Mouse (Mus musculus) heart, postnatal 0 days (tissue): ENCODE data around the gene Pla2g2e. TPM values are rescaled to one million over a fixed set of nuclear protein-coding genes. Genes with fewer than 3 reads are reported as not detected.
A peak's percentile ranks its signal among the peaks of the same experiment; 100 is the strongest.
"Not testable (repeated sequence)": the region's sequence is repeated elsewhere in the genome, so short reads cannot be mapped to it uniquely, and the experiment has no call there.

Experiments used
- ATAC-seq: fragments of 200-750 bp; cut with Nextera tagmentation; 2 replicates; pipeline ENCODE4 v1.8.0; 2017; ENCODE audit warnings: low read depth, moderate number of reproducible peaks, moderate library complexity; ENCODE audit not compliant: insufficient read depth
- DNase-seq: peaks from one replicate; pipeline ENCODE4 v3.0.0-alpha.2; 2016; ENCODE audit warnings: low spot score
- H3K27ac ChIP-seq: fragments of 300-500 bp; sonication (generic); 2 replicates; pipeline ENCODE4 v1.5.1; 2014; ENCODE audit warnings: low read depth, mild to moderate bottlenecking
- H3K27me3 ChIP-seq: fragments of 300-500 bp; sonication (generic); 2 replicates; pipeline ENCODE4 v1.6.1; 2014; ENCODE audit warnings: low read length, mixed read lengths; ENCODE audit not compliant: control insufficient read depth, insufficient read depth
- H3K36me3 ChIP-seq: fragments of 300-500 bp; sonication (generic); replicated peaks from 2 replicates; pipeline ENCODE4 v1.6.1; 2014; ENCODE audit warnings: low read length, mixed read lengths; ENCODE audit not compliant: control insufficient read depth, insufficient read depth
- H3K4me1 ChIP-seq: fragments of 300-500 bp; sonication (generic); 2 replicates; pipeline ENCODE4 v1.6.1; 2014; ENCODE audit warnings: antibody characterized with exemption; ENCODE audit not compliant: control insufficient read depth, insufficient read depth
- H3K4me2 ChIP-seq: fragments of 300-500 bp; sonication (generic); 2 replicates; pipeline ENCODE4 v1.6.1; 2014; ENCODE audit warnings: low read depth, mild to moderate bottlenecking, low read length, moderate library complexity
- H3K4me3 ChIP-seq: fragments of 300-500 bp; sonication (generic); 2 replicates; pipeline ENCODE4 v1.5.1; 2014; ENCODE audit warnings: low read depth, low read length
- H3K9ac ChIP-seq: fragments of 300-500 bp; sonication (generic); replicated peaks from 2 replicates; pipeline ENCODE4 v1.6.1; 2014; ENCODE audit warnings: low read depth, low read length, mixed read lengths
- H3K9me3 ChIP-seq: fragments of 300-500 bp; sonication (generic); replicated peaks from 2 replicates; pipeline ENCODE4 v1.6.1; 2016; ENCODE audit warnings: low read length; ENCODE audit not compliant: control insufficient read depth
- CTCF ChIP-seq: IDR thresholded peaks from 2 replicates; pipeline ENCODE4 v1.5.1; 2016; ENCODE audit warnings: antibody characterized with exemption, control low read depth, low read depth
- EP300 ChIP-seq: IDR thresholded peaks from 2 replicates; pipeline ENCODE4 v1.6.1; 2016; ENCODE audit warnings: antibody characterized with exemption, low read depth
- WGBS: fragments of 180-500 bp; shearing (Covaris S2); extraction: QIAGEN DNeasy Blood & Tissue Kit; methylation state at CpG from one replicate; pipeline ENCODE4 v1.1.7; 2014; 5-methylcytosine and 5-hydroxymethylcytosine counted together
- polyA plus RNA-seq: library from polyadenylated mRNA; unstranded; fragments of >200 nt; fragmentation: Nextera tagmentation; extraction: Ambion mirVana; gene quantifications from 2 replicates; pipeline ENCODE4 v1.2.1, GENCODE M21; 2015
- total RNA-seq: library from RNA; depleted of rRNA; stranded (reverse); fragments of >200 nt; gene quantifications from 2 replicates; pipeline ENCODE4 v1.2.3, GENCODE M21; 2014; ENCODE audit warnings: low replicate concordance

The Pla2g2e gene
- total and polyA plus RNA-seq, 2 experiments from 2014 or later = 0.30 TPM; not detected in 1

- WGBS = 51% methylated on average over 8 of the region's 8 CpGs
- no peaks in the 10 kb centered on the region for H3K4me1 ChIP-seq
- ATAC-seq (no peak), DNase-seq (no peak)
- no peak for TF ChIP-seq CTCF
- TF ChIP-seq EP300 = no peak
- H3K36me3 ChIP-seq = no peaks in the 10 kb centered on the region
- no peak overlapping the region for H3K4me3 ChIP-seq
- no peak overlapping the region for H3K4me2 ChIP-seq
- peaks cover 5% of the 10 kb centered on the region for H3K9me3 ChIP-seq
- 0 out of 2 replicates have a peak, but pooled peaks cover 5% of the 10 kb centered on the region for H3K27me3 ChIP-seq
- H3K27ac ChIP-seq = no peak overlapping the region
- no peak overlapping the region for H3K9ac ChIP-seq
Observed at GRCm38 (mm10) chr4:138868666-138869065, 9.1 kb upstream of the Pla2g2e start.

- H3K4me2 ChIP-seq = no peak within 1 kb of the TSS
- ATAC-seq (no peak), DNase-seq (no peak)
- no peak within 1 kb of the TSS for H3K4me3 ChIP-seq
- H3K4me1 ChIP-seq = no peaks in the 10 kb centered on the region
- WGBS = 78% methylated on average over 6 of the region's 6 CpGs
- H3K27ac ChIP-seq = no peak within 1 kb of the TSS
- TF ChIP-seq EP300 (no peak), CTCF (no peak)
- H3K9ac ChIP-seq = no peak within 1 kb of the TSS
- no peaks in the 10 kb centered on the region for H3K36me3 ChIP-seq
- peaks cover 5% of the 10 kb centered on the region for H3K9me3 ChIP-seq
- H3K27me3 ChIP-seq = no peaks in the 10 kb centered on the region
Observed at GRCm38 (mm10) chr4:138873864-138874263, 3.9 kb upstream of the Pla2g2e start, which contains the start of gene Gm13030. Gene Gm13030, minus strand, starts transcription at chr4:138873964.

GRCm38 (mm10) chr4:138875275-138875674 is 2.5 kb upstream of the Pla2g2e start:
- not testable (repeated sequence) for H3K27ac ChIP-seq, H3K4me2 ChIP-seq, H3K36me3 ChIP-seq, H3K4me3 ChIP-seq, H3K9ac ChIP-seq, H3K27me3 ChIP-seq, ATAC-seq, DNase-seq, H3K9me3 ChIP-seq, H3K4me1 ChIP-seq
- WGBS = 79% methylated on average over 2 of the region's 2 CpGs

- Histone ChIP-seq H3K9ac (no peak overlapping the region), H3K4me1 (no peaks in the 10 kb centered on the region), H3K4me2 (no peak overlapping the region), H3K9me3 (no peaks in the 10 kb centered on the region), H3K4me3 (no peak overlapping the region), H3K27ac (no peak overlapping the region), H3K36me3 (no peaks in the 10 kb centered on the region), H3K27me3 (no peaks in the 10 kb centered on the region)
- DNase-seq (no peak), ATAC-seq (no peak)
- 93% methylated on average over 2 of the region's 2 CpGs for WGBS
- TF ChIP-seq CTCF = no peak
- no peak for TF ChIP-seq EP300
Observed at GRCm38 (mm10) chr4:138875986-138876385, 1.8 kb upstream of the Pla2g2e start.

GRCm38 (mm10) chr4:138878783-138879182 is 1.0 kb downstream of the Pla2g2e start:
- ATAC-seq (0 out of 2 replicates have a peak, but pooled peaks have one; percentile 11), DNase-seq (no peak)
- 28% methylated on average over 8 of the region's 8 CpGs for WGBS
- no peak overlapping the region for H3K9ac ChIP-seq
- H3K9me3 ChIP-seq = no peaks in the 10 kb centered on the region
- H3K4me2 ChIP-seq = no peak overlapping the region
- no peaks in the 10 kb centered on the region for H3K4me1 ChIP-seq
- H3K36me3 ChIP-seq = no peaks in the 10 kb centered on the region
- H3K27ac ChIP-seq = no peak overlapping the region
- no peak overlapping the region for H3K4me3 ChIP-seq
- TF ChIP-seq CTCF (no peak), EP300 (no peak)
- peaks cover 12% of the 10 kb centered on the region; the same call in 1 of the 2 replicates for H3K27me3 ChIP-seq

GRCm38 (mm10) chr4:138879808-138880207 is 2.1 kb downstream of the Pla2g2e start:
- Histone ChIP-seq H3K4me1 (no peaks in the 10 kb centered on the region), H3K4me2 (no peak overlapping the region), H3K36me3 (no peaks in the 10 kb centered on the region), H3K27me3 (peaks cover 16% of the 10 kb centered on the region; the same call in 1 of the 2 replicates), H3K9ac (no peak overlapping the region), H3K9me3 (no peaks in the 10 kb centered on the region), H3K4me3 (no peak overlapping the region), H3K27ac (no peak overlapping the region)
- ATAC-seq (no peak), DNase-seq (no peak)
- WGBS = 84% methylated on average over 11 of the region's 11 CpGs
- no peak for TF ChIP-seq CTCF
- TF ChIP-seq EP300 = no peak
